Mouse (Mus musculus): ENCODE measurements at regions not wholly inside any gene's neighbourhood (a gene's known extent, or its start where the extent isn't known, plus 50 kb on each side); places are given as distances from the start of the nearest gene placed in this dataset.
A peak's percentile ranks its signal among the peaks of the same experiment; 100 is the strongest.

DNA sequence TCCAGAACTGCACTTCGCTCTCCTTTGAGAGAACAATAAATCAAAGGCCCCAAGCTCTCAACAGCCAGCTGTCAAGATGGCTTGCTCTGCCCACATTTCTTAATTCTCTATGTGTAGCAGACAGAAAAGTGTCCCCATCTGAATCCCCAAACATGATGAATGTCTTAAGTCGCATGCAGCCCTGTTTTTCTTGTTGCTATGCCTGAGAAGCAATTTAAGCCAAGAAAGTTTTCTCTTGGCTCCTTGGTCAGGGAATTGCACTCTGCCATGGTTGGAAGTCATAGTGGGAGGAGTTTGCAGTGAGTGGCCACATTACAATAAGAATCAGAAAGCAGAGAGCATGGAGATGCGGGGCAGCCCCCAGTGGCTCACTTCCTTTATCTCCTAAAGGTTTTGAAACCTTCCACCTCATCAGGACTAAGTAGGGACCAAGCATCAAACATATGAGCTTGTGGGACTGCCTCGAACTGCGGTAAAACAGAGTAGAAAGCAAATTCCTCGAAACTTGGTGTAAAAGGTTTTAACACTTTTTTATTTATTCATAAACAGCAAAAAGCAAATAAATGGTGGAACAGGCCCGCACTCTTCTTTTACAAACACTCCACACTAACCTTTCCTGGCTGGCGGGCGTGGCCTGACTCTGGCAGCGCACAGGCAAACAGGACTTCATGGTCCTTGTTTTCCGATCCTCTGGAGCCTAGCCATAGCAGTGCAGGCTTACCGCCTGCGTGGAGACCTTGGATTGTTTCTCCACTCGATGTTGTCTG is 227.4 kb downstream of the Ankrd50 start:
- DNase-seq (ENCODE audit: low spot score in 2 of 2) = no peak

DNA sequence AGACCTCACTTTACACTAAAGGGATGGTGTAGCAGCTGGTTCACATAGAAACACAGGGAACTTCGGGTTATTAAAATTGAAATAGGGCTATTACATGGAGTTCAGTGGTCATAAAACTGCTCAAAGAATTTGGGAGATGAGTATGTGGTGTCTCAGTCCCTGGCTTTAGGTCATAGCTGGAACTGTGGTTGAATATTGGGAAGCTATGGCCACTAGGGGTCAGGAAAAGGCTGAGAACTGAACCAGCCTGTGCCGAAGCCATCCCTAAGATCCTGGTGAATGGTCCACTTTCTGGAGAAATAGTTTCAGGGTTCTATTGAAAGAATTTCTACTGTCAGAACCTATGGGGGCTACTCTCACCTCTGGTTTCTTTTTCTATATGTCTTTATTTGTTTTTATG is 229.0 kb downstream of the Ankrd50 start:
- no peak for DNase-seq (ENCODE audit: low spot score in 2 of 2)

DNA sequence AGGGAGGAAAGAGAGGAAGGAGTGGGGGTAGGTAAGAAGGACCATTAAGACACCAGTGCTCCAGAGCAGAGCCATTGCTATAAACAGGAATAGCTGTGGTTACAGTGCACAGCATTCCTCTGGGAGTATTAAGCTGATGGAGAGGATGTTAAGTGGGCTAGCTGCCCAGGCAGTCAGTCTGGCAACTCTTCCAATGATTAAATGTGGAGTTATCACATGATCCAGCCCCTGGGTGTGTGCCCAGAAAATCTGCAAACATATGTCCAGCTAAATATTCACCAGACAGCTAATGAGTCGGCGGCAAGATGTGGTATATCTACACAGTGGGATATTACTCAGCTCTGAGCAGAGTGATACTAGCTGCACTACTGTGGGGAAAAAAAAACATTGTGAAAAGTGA is 229.7 kb downstream of the Ankrd50 start:
- DNase-seq (ENCODE audit: low spot score in 2 of 2) = no peak

DNA sequence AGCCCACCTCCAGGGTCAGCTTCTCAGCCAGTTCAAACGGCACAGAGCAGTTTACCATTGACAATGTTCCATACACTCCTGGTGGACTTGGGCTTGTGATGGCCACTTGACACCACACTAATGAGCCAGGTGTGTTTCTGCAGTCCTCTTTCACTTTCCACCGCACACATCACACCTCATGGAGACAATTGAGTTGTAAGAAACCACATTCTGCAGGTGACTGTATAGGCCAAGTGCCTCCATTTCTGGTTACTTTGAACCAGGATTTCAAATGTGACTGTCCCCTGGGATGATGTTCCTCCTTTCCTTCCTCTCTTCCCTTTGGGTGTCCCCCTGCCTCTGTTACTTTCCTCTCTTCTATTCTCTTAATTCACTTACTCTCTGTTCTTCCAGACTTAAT is 233.1 kb downstream of the Ankrd50 start:
- no peak for DNase-seq (ENCODE audit: low spot score in 2 of 2)

DNA sequence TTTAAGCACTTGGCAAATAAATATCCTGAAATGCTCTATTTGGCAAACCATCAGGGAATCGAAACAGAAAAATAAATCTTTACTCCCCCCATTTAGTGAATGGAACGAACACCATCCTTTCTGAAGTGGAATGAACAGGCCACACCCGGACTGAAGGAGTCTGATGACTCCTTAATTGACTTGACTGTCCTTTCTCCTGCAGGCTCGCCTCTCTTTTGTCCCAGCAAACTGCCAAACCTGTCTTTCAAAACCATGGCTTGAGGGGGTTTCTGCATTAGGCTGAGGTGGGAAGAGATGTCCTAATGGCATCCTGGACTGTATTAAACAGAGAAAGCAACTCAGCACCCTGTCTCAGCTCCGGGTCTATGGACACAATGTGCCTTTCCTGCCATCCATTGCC is 234.1 kb downstream of the Ankrd50 start:
- DNase-seq (ENCODE audit: low spot score in 2 of 2) = no peak

DNA sequence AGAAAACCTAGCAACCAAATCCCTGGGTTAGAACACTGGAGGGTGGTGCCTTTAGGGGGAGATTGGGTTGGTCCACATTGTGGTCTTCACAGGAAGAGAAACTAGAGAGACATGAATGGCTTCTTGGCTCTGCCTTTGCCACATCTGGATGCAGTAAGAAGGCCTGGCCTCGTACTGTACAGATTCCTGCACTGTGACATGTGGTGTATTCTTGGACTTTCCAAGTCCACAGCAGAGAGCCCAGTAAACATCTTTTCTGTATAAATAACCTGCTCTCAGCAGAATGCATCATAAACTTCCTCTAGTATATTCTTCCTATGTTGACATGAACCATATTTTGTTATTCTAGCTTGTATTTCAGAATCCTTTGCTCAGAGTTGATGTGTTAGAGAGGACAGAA is 235.7 kb downstream of the Ankrd50 start:
- no peak for DNase-seq (ENCODE audit: low spot score in 2 of 2)

DNA sequence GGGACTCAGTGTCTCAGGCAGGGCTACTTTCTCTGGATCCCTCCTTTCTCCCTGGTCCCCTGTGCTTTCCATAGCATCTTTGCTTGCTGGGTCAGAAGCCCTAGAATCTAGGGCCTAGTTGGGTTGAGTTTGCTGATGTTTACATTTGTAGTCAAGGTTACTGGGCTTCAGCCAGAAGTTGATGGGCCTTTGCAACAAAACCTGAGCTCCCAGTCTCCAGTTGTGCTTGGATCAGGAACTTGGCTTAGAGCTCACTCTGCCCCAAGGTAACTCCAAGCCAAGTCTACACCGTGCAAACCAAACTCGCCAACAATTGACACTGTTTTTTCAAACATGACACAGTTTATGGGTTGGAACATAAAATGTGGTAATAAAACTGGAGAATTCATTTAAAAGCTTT is 238.2 kb downstream of the Ankrd50 start:
- no peak for DNase-seq (ENCODE audit: low spot score in 2 of 2)

DNA sequence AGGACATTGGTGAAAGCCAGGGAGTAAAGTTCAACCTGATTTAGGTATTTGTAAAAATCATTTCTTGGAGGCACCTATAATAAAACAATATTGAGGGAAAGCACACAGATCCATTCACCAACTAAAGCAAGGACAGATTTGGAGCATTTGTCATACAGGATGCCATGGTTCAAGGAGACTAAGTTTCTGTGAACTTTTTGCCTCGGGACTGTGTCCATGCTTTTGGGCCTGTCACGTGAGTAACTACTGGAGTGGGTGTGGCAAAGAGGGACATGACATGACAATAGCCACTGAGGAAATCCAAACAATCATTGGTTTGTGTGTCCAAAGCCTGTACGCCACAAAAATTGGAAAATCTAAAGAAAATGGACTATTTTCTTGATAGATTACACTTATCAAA is 241.4 kb downstream of the Ankrd50 start:
- no peak for DNase-seq (ENCODE audit: low spot score in 2 of 2)

DNA sequence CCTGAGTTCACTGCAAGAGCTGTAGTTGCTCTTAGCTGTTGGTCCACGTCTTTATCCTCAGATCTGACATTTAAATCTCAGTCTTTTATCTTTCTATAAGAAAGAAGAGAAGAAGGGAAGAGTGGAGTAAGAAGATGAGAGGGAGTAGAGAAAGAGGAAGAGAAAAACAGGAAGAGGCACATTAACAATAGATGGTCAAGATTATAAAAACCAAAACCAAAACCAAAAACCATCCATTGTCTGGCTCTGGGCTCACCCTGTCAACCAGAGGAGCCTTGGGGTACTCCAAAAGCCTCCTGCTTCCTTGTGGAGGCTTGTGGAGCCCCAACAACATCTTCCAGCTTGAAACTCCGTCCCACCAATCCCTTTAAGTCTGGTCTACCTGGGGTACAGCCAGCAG is 247.0 kb downstream of the Ankrd50 start:
- DNase-seq (ENCODE audit: low spot score in 2 of 2) = no peak

DNA sequence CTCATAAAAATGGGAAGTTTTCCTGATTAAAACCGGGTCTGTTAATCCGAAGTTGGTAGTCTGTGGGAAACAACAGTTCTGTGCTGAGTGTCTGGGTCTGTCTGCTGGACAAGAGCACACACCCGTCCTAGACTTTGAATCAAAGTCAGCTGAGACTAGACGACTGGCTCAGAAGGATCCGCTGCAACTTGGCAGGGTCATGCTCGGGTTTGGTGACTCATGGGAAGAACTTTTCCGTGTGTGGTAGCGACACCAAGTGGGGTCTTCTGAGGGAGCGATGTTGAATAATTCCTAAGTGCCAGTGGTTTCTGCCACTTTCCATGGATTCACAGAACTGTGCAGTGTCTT is 248.9 kb downstream of the Ankrd50 start:
- DNase-seq (ENCODE audit: low spot score in 2 of 2) = no peak

DNA sequence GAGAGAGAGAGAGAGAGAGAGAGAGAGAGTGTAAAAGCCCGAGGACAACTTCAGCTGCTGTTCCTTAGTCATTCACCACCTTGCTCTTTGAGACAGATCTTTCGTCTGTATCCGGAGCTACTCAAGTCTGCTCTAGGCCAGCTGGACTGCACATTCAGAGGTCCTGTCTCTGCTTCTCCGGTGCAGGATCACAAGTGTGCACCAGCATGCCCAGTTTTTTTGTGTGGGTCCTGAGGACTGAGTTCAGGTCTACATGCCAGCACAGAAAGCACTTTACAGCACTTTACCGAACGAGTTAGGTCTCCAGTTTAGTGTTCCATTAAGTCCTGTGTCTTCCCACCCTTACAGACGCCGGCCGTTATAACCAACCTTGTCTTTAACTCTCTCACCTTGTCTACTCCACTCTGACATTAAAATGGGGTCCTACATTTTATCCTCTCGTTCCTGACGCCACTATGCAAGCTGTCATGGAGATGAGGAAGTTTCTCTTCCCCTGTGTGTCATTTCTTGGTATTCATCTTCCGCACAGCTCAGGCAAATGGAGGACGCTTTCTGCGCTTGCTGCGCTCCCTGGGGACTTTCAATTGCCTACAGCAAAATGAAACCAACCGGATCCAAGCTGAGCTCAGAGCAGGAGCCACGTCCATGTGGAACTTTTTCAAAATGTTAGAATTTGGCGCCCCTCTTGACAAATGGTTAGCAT is 249.5 kb downstream of the Ankrd50 start:
- no peak for DNase-seq (ENCODE audit: low spot score in 2 of 2)

DNA sequence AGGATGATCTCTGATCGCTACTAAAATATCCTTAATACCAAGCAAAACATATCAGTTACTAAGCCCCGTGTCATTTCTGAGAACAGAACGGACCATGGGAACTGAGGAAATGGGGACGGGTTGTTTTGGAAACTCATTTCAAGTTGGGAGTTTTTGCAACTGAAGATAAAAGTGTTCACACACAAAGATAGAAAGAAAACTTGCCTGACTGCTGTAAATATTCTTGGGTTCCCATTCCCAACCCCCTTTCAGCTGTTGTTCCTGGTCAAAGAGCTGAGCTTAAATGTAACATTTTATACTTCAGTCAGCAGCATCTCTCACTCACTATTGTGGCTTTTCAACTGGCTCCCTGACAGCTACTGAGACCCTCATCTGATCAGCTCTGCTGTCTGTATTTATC is 250.1 kb downstream of the Ankrd50 start:
- DNase-seq (ENCODE audit: low spot score in 2 of 2) = no peak

DNA sequence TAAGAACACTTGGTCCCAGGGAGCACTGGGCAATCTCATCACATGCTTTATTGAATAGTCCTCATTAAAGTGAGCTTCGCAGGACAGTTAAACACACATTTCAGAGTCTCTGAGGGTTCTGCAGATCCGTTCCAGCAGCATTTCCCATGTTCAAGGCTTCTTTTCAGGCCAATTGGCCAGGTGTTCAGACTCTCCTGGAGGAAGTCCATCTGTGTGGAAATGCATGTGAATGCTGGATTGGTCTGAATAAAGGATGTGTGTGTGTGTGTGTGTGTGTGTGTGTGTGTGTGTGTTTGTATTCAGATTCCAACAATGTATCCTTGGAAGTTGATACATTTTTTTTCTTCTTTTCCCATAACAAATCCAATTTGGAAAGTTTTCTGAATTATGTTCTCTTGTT is 250.6 kb downstream of the Ankrd50 start:
- DNase-seq (ENCODE audit: low spot score in 2 of 2) = no peak

DNA sequence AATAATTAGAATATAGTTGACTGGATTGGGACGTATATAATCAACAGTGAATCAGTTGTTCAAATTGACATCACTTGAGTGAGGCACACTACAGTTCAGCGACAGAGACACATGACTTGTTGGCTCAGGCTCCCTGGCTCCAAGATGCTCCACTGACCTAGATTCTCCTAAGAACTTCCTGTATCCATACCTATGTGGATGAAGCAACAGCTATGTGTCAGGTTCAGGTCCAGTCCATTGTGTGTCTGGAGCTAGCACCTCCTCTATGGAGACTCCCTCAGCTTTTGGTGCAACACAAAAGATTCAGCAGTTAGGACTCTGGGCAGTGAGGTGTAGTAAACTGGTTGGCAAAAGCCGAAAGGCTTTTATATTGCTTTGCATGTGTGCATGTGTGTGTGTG is 251.6 kb downstream of the Ankrd50 start:
- DNase-seq (ENCODE audit: low spot score in 2 of 2) = no peak

DNA sequence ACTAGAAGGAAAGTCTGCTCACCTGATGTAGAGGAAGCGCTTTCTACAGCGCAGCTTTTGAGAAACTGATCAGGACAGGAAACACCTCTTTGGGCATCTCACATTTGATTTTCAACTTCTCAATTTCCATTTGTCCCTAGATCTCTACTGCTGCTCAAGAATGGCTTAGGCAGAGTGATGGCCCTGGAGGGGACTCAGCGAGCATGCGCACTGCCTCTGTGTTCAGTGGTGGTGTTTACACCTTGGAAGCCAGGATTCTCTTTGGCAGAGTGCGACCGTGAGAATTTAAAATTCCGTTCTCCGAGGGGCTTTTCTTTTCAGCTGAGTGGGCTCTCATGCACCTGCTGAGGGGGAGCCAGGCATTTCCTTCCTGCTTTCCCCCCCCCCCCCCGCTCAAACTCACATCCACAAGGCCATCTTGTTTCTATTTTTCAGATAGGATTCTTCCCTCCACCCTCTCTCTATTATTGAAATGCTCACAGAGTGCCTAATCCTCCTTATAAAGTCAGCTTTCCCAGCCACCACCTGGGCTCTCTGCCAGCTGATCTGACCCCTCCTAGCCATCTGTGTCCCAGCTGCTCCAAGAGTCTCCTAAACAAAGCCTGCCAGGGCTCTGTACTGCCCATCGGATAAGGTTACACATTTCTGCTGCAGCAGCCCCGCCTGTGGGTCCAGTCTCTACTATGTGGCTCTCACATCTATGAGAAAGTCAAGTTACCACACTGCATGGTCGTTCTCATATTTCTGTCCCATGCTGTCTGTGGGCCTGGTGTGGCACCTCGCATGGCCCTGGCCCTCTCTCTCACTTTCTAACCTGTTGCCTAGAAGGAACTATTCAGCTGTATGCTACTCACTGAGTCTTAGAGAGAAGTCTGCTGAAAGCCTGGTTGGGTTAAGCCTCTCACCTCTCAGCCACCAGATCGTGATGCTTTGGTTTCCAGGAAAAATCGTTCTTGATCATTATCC is 252.2 kb downstream of the Ankrd50 start:
- no peak for DNase-seq (ENCODE audit: low spot score in 2 of 2)

DNA sequence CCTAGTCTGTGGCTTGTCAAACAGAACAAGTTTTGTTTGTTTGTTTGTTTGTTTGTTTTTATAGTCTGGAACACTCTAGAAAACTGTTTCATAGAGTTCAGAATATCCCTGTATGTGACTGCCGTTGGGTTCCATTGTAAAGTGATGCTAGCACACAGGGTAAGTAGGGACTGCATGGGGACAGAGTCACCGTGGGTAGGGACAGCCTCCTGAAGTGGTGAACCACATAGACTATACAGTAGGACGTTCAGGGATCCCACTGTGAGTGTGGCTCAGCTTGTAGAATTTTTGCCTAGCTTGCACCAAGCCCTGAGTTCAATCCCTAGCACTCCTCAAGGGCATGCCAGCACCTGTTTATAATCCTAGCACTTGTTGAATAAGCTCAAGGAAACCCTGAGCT is 253.1 kb downstream of the Ankrd50 start:
- no peak for DNase-seq (ENCODE audit: low spot score in 2 of 2)

DNA sequence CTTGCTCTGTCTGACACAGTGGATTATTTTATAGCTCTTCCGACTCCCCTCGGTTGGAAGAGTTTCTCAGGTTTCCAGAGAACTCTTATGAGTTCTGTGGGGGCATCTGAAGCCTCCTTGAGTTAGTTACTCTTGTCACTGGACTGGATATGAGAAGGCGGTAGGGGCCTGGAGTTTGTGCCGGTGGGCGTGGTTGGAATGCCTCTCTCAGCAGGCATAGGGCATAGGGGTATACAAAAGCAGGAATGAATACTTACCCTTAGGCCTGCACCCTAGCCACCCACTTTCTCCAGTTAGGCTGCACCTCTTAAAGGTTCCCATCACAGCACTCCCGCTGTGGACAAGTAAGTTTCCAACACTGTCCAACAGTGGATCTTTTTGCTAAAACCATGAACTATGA is 253.8 kb downstream of the Ankrd50 start:
- no peak for DNase-seq (ENCODE audit: low spot score in 2 of 2)

DNA sequence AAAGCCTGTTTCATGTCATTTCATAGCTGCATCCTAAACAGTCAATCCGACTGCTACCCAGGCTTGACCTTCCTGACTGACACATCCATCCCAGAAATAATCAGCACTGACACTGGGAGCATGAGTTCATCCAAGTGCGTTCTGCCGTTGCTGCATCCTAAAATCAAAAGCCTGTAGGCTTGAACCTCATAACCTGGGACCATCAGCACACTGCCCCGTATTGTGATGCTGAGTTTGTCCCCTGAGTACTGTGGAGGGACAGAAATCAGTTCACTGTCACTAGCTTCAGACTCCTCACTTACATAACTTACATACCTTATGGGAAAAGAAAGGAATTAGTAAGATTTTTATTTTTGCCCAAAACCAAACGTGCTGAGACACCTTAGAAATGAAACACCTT is 255.0 kb downstream of the Ankrd50 start:
- no peak for DNase-seq (ENCODE audit: low spot score in 2 of 2)

DNA sequence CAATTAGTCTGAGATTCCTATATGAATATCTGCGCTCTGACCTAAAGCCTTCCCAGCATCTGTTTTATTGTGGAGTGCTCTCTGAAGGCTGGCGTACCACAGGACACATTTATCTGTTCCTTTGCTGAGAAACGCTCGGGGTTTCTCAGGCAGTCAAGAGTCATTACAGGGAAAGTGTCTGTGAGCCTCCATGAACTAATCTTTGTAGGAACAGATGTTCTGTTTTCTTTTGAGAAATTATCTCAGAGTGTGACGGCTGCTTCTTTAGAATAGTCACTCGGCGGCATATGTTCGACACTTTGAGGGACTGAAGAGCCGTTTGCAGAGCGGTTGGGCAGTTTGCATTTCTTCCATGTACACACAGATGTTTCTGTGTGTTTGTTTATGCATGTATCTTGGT is 255.6 kb downstream of the Ankrd50 start:
- no peak for DNase-seq (ENCODE audit: low spot score in 2 of 2)

DNA sequence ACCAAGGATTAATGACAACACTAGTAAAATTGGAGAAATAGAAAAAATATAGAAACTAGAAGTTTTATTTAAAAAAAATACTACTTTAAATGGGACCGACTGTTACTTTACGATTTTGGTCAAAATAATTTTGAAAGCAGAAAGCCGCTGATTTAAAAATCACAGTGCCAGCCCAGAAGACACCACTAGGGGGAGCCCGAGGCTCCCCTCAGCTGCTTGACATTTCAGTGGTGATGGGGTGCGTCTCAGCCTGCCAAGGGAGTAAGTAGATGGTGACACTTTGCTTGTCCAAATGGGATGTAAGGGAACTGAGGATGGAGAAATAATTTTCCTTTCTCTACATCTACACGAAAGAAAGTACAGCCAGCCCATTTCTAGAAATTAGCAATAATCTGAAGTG is 257.0 kb downstream of the Ankrd50 start:
- peak in 1 of 2 experiments; percentile 31 for DNase-seq (ENCODE audit: low spot score in 2 of 2)

DNA sequence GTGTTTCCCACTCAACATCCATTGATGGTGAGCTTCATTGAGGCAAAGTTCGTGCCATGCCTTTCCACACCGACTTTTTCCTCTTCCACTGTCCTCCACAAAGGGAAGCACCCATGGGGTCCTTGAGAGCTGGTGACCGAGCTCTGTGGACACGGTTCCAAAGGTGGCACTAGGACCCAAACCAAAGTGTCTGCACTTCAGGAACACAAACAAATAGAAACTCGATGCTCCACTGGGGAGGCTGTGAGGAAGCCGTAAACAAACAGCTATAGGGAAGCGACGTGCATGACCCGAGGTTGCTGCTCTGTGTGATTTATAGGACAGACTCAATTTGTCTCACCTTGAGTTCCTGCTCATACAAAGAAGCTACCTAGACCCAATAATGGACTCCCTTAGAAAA is 257.5 kb downstream of the Ankrd50 start:
- no peak for DNase-seq (ENCODE audit: low spot score in 2 of 2)

DNA sequence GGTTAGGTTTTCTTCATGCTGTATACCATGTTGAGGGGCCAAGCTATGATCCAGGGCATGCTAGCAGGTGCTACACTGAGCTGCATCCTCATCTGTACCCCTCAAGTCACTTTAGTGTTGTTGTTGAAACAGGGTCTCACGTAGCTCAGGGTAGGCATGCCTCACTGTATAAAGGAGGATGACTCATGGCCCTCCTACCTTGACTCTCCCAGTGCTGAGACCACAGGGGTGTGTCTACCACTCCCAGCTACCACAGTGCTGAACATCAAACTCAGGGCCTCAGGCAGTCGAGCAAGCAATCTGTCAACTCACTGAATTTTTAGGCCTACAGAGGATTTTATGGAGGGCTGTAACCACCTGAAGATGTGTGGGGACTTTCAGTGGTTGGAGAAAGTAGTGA is 258.5 kb downstream of the Ankrd50 start:
- DNase-seq (ENCODE audit: low spot score in 2 of 2) = no peak

DNA sequence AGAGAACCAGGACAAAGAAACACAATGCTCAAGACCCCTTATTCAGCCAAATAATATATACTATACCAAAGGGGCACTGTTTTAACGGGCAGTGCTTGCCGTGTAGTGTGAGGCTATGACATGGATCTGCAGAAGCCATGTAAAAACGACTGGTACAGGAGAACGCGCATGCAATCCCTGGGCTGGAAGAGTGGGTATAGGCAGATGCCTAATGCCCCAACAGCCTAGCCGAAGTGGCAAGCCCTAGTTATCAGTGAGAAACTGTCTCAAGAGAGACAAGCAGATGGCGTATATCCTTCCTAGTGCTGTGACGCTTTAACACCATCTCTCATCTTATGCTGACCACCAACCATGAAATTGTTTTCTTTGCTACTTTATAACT is 262.8 kb downstream of the Ankrd50 start:
- DNase-seq (ENCODE audit: low spot score in 2 of 2) = no peak

Data from spleen, postnatal 14 days (tissue).